Mouse (Mus musculus) heart, adult 2 months (tissue): ENCODE data around the gene Ppargc1a.

Source experiments
- CTCF ChIP-seq: fragments of 200-600 bp; IDR thresholded peaks from 2 replicates; pipeline ENCODE4 v1.8.1; 2022; ENCODE audit warnings: antibody characterized with exemption, mild to moderate bottlenecking, moderate library complexity
- POLR2A ChIP-seq: fragments of 200-500 bp; IDR thresholded peaks from 2 replicates; pipeline ENCODE4 v1.6.1; 2011; ENCODE audit warnings: mild to moderate bottlenecking, low read depth, low read length, control low read depth; ENCODE audit not compliant: insufficient read depth

DNA sequence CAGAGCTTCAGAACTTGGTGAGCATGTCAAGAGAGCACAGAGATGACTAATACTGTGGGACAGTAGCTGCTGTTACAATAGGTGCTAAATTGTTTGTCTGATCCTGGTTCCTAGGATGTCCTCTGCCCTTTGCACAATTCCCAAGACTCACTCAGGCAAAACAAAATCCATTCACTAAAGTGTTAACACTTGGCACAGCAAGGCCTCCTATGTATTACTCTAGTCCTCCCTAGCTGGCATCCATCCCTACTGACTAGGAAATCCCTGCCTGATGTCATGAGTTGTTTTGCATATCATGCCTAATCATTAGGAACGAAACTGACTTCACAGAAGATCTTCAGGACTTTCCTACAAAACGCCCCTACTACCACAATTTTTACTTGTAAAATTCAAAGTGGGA, 88.1 kb downstream of the Ppargc1a start:
- no peak for TF ChIP-seq CTCF
- no peak for TF ChIP-seq POLR2A
